Mouse (Mus musculus): ENCODE results near the gene Tuba4a. TPM values are rescaled to one million over a fixed set of nuclear protein-coding genes. Genes with fewer than 3 reads are reported as not detected.

Gene Tuba4a
- polyA plus RNA-seq, 1 experiment from 2014 or later, result 50.5 TPM

GRCm38 (mm10) chr1:75230335-75230994, 10.8 kb upstream of the Tuba4a start:
- WGBS, result 58% methylated on average over 7 of the region's 7 CpGs
- Histone ChIP-seq H3K4me2 (replicated peaks; ENCODE audit: low read depth, low read length) (no peak overlapping the region), H3K9me3 (ENCODE audit: low read length) (no peaks in the 10 kb centered on the region), H3K36me3 (ENCODE audit: insufficient read depth, low read length) (no peaks in the 10 kb centered on the region), H3K4me3 (ENCODE audit: low read depth, low read length) (no peak overlapping the region), H3K27me3 (replicated peaks; ENCODE audit: insufficient read depth, low read length) (no peaks in the 10 kb centered on the region), H3K27ac (ENCODE audit: low read length) (no peak overlapping the region), H3K9ac (replicated peaks; ENCODE audit: low read depth) (no peak overlapping the region), H3K4me1 (ENCODE audit: insufficient read depth, low read depth, low read length) (no peaks in the 10 kb centered on the region)
- DNase-seq (ENCODE audit: low spot score) (no peak), ATAC-seq (no peak)
- TF ChIP-seq EP300 (IDR thresholded peaks at IDR 0.05) (no peak), CTCF (IDR thresholded peaks at IDR 0.05) (no peak)

GRCm38 (mm10) chr1:75229158-75229557, 9.5 kb upstream of the Tuba4a start:
- 60% methylated on average over 4 of the region's 4 CpGs for WGBS
- no peaks in the 10 kb centered on the region for H3K27me3 ChIP-seq (replicated peaks; ENCODE audit: insufficient read depth, low read length)
- H3K9me3 ChIP-seq (ENCODE audit: low read length), result no peaks in the 10 kb centered on the region
- ATAC-seq (no peak), DNase-seq (ENCODE audit: low spot score) (no peak)
- no peak overlapping the region for H3K27ac ChIP-seq (ENCODE audit: low read length)
- H3K4me2 ChIP-seq (replicated peaks; ENCODE audit: low read depth, low read length), result no peak overlapping the region
- H3K9ac ChIP-seq (replicated peaks; ENCODE audit: low read depth), result no peak overlapping the region
- TF ChIP-seq CTCF (IDR thresholded peaks at IDR 0.05) (no peak), EP300 (IDR thresholded peaks at IDR 0.05) (no peak)
- H3K4me1 ChIP-seq (ENCODE audit: insufficient read depth, low read depth, low read length), result no peaks in the 10 kb centered on the region
- H3K4me3 ChIP-seq (ENCODE audit: low read depth, low read length), result no peak overlapping the region
- H3K36me3 ChIP-seq (ENCODE audit: insufficient read depth, low read length), result no peaks in the 10 kb centered on the region

- no peaks in the 10 kb centered on the region for H3K36me3 ChIP-seq (ENCODE audit: insufficient read depth, low read length)
- no peaks in the 10 kb centered on the region for H3K27me3 ChIP-seq (replicated peaks; ENCODE audit: insufficient read depth, low read length)
- no peak overlapping the region for H3K9ac ChIP-seq (replicated peaks; ENCODE audit: low read depth)
- no peaks in the 10 kb centered on the region for H3K9me3 ChIP-seq (ENCODE audit: low read length)
- DNase-seq (ENCODE audit: low spot score), result no peak
- no peaks in the 10 kb centered on the region for H3K4me1 ChIP-seq (ENCODE audit: insufficient read depth, low read depth, low read length)
- ATAC-seq, result no peak
- no peak overlapping the region for H3K4me2 ChIP-seq (replicated peaks; ENCODE audit: low read depth, low read length)
- no peak overlapping the region for H3K27ac ChIP-seq (ENCODE audit: low read length)
- WGBS, result 83% methylated on average over 1 of the region's 1 CpGs
- no peak for TF ChIP-seq CTCF (IDR thresholded peaks at IDR 0.05)
- TF ChIP-seq EP300 (IDR thresholded peaks at IDR 0.05), result no peak
- no peak overlapping the region for H3K4me3 ChIP-seq (ENCODE audit: low read depth, low read length)
Measured at GRCm38 (mm10) chr1:75227653-75228052, 8.0 kb upstream of the Tuba4a start.

GRCm38 (mm10) chr1:75226138-75226537, 6.5 kb upstream of the Tuba4a start:
- WGBS, result 73% methylated on average over 2 of the region's 2 CpGs
- TF ChIP-seq EP300 (IDR thresholded peaks at IDR 0.05) (no peak), CTCF (IDR thresholded peaks at IDR 0.05) (no peak)
- Histone ChIP-seq H3K27ac (ENCODE audit: low read length) (no peak overlapping the region), H3K4me1 (ENCODE audit: insufficient read depth, low read depth, low read length) (no peaks in the 10 kb centered on the region), H3K27me3 (replicated peaks; ENCODE audit: insufficient read depth, low read length) (no peaks in the 10 kb centered on the region; the same call in 1 of the 2 replicates), H3K9ac (replicated peaks; ENCODE audit: low read depth) (no peak overlapping the region), H3K9me3 (ENCODE audit: low read length) (no peaks in the 10 kb centered on the region), H3K4me3 (ENCODE audit: low read depth, low read length) (no peak overlapping the region), H3K36me3 (ENCODE audit: insufficient read depth, low read length) (no peaks in the 10 kb centered on the region), H3K4me2 (replicated peaks; ENCODE audit: low read depth, low read length) (no peak overlapping the region)
- ATAC-seq (no peak), DNase-seq (ENCODE audit: low spot score) (no peak)

GRCm38 (mm10) chr1:75225473-75225872, 5.8 kb upstream of the Tuba4a start:
- no peak overlapping the region for H3K4me3 ChIP-seq (ENCODE audit: low read depth, low read length)
- ATAC-seq (no peak), DNase-seq (ENCODE audit: low spot score) (no peak)
- 38% methylated on average over 3 of the region's 3 CpGs for WGBS
- H3K4me1 ChIP-seq (ENCODE audit: insufficient read depth, low read depth, low read length), result no peaks in the 10 kb centered on the region
- no peaks in the 10 kb centered on the region; the same call in 1 of the 2 replicates for H3K27me3 ChIP-seq (replicated peaks; ENCODE audit: insufficient read depth, low read length)
- H3K9me3 ChIP-seq (ENCODE audit: low read length), result no peaks in the 10 kb centered on the region
- no peaks in the 10 kb centered on the region for H3K36me3 ChIP-seq (ENCODE audit: insufficient read depth, low read length)
- H3K27ac ChIP-seq (ENCODE audit: low read length), result no peak overlapping the region
- no peak overlapping the region for H3K9ac ChIP-seq (replicated peaks; ENCODE audit: low read depth)
- TF ChIP-seq CTCF (IDR thresholded peaks at IDR 0.05) (no peak), EP300 (IDR thresholded peaks at IDR 0.05) (no peak)
- no peak overlapping the region for H3K4me2 ChIP-seq (replicated peaks; ENCODE audit: low read depth, low read length)

- no peak overlapping the region for H3K9ac ChIP-seq (replicated peaks; ENCODE audit: low read depth)
- peaks cover 3% of the 10 kb centered on the region for H3K4me1 ChIP-seq (ENCODE audit: insufficient read depth, low read depth, low read length)
- no peak overlapping the region for H3K4me3 ChIP-seq (ENCODE audit: low read depth, low read length)
- no peaks in the 10 kb centered on the region for H3K9me3 ChIP-seq (ENCODE audit: low read length)
- H3K27me3 ChIP-seq (replicated peaks; ENCODE audit: insufficient read depth, low read length), result peaks cover 1% of the 10 kb centered on the region
- DNase-seq (ENCODE audit: low spot score) (no peak), ATAC-seq (no peak)
- no peak overlapping the region for H3K4me2 ChIP-seq (replicated peaks; ENCODE audit: low read depth, low read length)
- 55% methylated on average over 6 of the region's 6 CpGs for WGBS
- TF ChIP-seq CTCF (IDR thresholded peaks at IDR 0.05) (no peak), EP300 (IDR thresholded peaks at IDR 0.05) (no peak)
- H3K27ac ChIP-seq (ENCODE audit: low read length), result no peak overlapping the region
- no peaks in the 10 kb centered on the region for H3K36me3 ChIP-seq (ENCODE audit: insufficient read depth, low read length)
Measured at GRCm38 (mm10) chr1:75223532-75223931, 3.9 kb upstream of the Tuba4a start.

All from lung, postnatal 0 days (tissue).